Mouse (Mus musculus) gastrocnemius, adult 8-10 months (tissue): ENCODE data around the gene Ackr2. TPM values are rescaled to one million over a fixed set of nuclear protein-coding genes. Genes with fewer than 3 reads are reported as not detected.
A peak's percentile ranks its signal among the peaks of the same experiment; 100 is the strongest.

Source experiments
- DNase-seq, 2 experiments: peaks; one replicate each; pipeline ENCODE4 v3.0.0; 2022; ENCODE audit warnings: low spot score in 2 of 2
- total RNA-seq, 4 experiments: library from RNA; stranded (reverse); gene quantifications; 2 replicates each; pipeline ENCODE4 v1.2.4; 2022

Ackr2 gene
- total RNA-seq, 4 experiments from 2014 or later = 0.61 to 1.2 (median 0.64) TPM

- peak; percentile 72 to 78 for DNase-seq
Measured at GRCm38 (mm10) chr9:121890441-121890941, 7.7 kb upstream of the Ackr2 start.

GRCm38 (mm10) chr9:121891301-121891700 lies 6.9 kb upstream of the Ackr2 start:
- no peak for DNase-seq

- DNase-seq = no peak
Measured at GRCm38 (mm10) chr9:121892057-121892687, 6.0 kb upstream of the Ackr2 start.

- DNase-seq = no peak
Measured at GRCm38 (mm10) chr9:121894447-121894846, 3.7 kb upstream of the Ackr2 start.

GRCm38 (mm10) chr9:121895392-121895993 lies 2.7 kb upstream of the Ackr2 start:
- DNase-seq = no peak

- no peak for DNase-seq
Measured at GRCm38 (mm10) chr9:121896820-121897219, 1.3 kb upstream of the Ackr2 start.

- DNase-seq = no peak
Measured at GRCm38 (mm10) chr9:121899306-121899705, 1.2 kb downstream of the Ackr2 start.

GRCm38 (mm10) chr9:121900282-121900855 lies 2.2 kb downstream of the Ackr2 start:
- no peak for DNase-seq

GRCm38 (mm10) chr9:121901710-121902700 lies 3.9 kb downstream of the Ackr2 start:
- DNase-seq = no peak

- DNase-seq = peak in 1 of 2 experiments; percentile 52
Measured at GRCm38 (mm10) chr9:121903476-121904305, 5.5 kb downstream of the Ackr2 start.

GRCm38 (mm10) chr9:121904319-121904718 lies 6.2 kb downstream of the Ackr2 start:
- DNase-seq = no peak

- DNase-seq = no peak
Measured at GRCm38 (mm10) chr9:121904946-121905345, 6.8 kb downstream of the Ackr2 start.

- no peak for DNase-seq
Measured at GRCm38 (mm10) chr9:121905556-121906185, 7.5 kb downstream of the Ackr2 start.

GRCm38 (mm10) chr9:121906456-121906855 lies 8.3 kb downstream of the Ackr2 start:
- DNase-seq = no peak

GRCm38 (mm10) chr9:121907356-121908070 lies 9.4 kb downstream of the Ackr2 start:
- DNase-seq = no peak

GRCm38 (mm10) chr9:121908321-121908720 lies 10.2 kb downstream of the Ackr2 start:
- no peak for DNase-seq

- no peak for DNase-seq
Measured at GRCm38 (mm10) chr9:121909635-121910034, 11.5 kb downstream of the Ackr2 start.

GRCm38 (mm10) chr9:121911196-121911595 lies 13.0 kb downstream of the Ackr2 start:
- DNase-seq = no peak

GRCm38 (mm10) chr9:121912786-121913185 lies 14.6 kb downstream of the Ackr2 start:
- no peak for DNase-seq
